Mouse (Mus musculus): ENCODE measurements at regions not wholly inside any gene's neighbourhood (a gene's known extent, or its start where the extent isn't known, plus 50 kb on each side); places are given as distances from the start of the nearest gene placed in this dataset.

- Histone ChIP-seq H3K9me3 (no peaks in the 10 kb centered on the region), H3K9ac (no peak overlapping the region), H3K4me3 (no peak overlapping the region), H3K36me3 (no peaks in the 10 kb centered on the region), H3K27ac (no peak overlapping the region), H3K27me3 (replicated peaks) (no peaks in the 10 kb centered on the region), H3K4me2 (replicated peaks) (no peak overlapping the region), H3K4me1 (no peaks in the 10 kb centered on the region)
- ATAC-seq (ENCODE audit: low FRiP score, low read depth) = no peak
- WGBS = 90% methylated on average over 3 of the region's 3 CpGs
Observed at GRCm38 (mm10) chr4:80691774-80692485, 142.0 kb upstream of the Tyrp1 start.

GRCm38 (mm10) chr4:80712698-80713097 lies 121.2 kb upstream of the Tyrp1 start:
- H3K27me3 ChIP-seq (replicated peaks) = no peaks in the 10 kb centered on the region
- no peak overlapping the region for H3K27ac ChIP-seq
- no peak overlapping the region for H3K4me2 ChIP-seq (replicated peaks)
- no peak overlapping the region for H3K4me3 ChIP-seq
- H3K36me3 ChIP-seq = no peaks in the 10 kb centered on the region
- H3K9me3 ChIP-seq = no peaks in the 10 kb centered on the region
- no peaks in the 10 kb centered on the region for H3K4me1 ChIP-seq
- WGBS = 84% methylated on average over 2 of the region's 2 CpGs
- no peak for ATAC-seq (ENCODE audit: low FRiP score, low read depth)
- no peak overlapping the region for H3K9ac ChIP-seq

GRCm38 (mm10) chr4:80744975-80745734 lies 88.8 kb upstream of the Tyrp1 start:
- 0 out of 2 replicates have a peak, but pooled peaks cover 4% of the 10 kb centered on the region for H3K4me1 ChIP-seq
- no peak overlapping the region for H3K4me2 ChIP-seq (replicated peaks)
- H3K9ac ChIP-seq = no peak overlapping the region
- 3% methylated on average over 1 of the region's 1 CpGs for WGBS
- no peak overlapping the region for H3K27ac ChIP-seq
- no peaks in the 10 kb centered on the region for H3K27me3 ChIP-seq (replicated peaks)
- no peak overlapping the region for H3K4me3 ChIP-seq
- no peaks in the 10 kb centered on the region for H3K36me3 ChIP-seq
- H3K9me3 ChIP-seq = no peaks in the 10 kb centered on the region
- no peak for ATAC-seq (ENCODE audit: low FRiP score, low read depth)

- ATAC-seq (ENCODE audit: low FRiP score, low read depth) = no peak
- Histone ChIP-seq H3K27ac (no peak overlapping the region), H3K36me3 (no peaks in the 10 kb centered on the region), H3K27me3 (replicated peaks) (no peaks in the 10 kb centered on the region), H3K9ac (no peak overlapping the region), H3K4me1 (no peaks in the 10 kb centered on the region), H3K4me2 (replicated peaks) (no peak overlapping the region), H3K9me3 (no peaks in the 10 kb centered on the region), H3K4me3 (no peak overlapping the region)
- 85% methylated on average over 6 of the region's 6 CpGs for WGBS
Observed at GRCm38 (mm10) chr4:80752259-80752658, 81.7 kb upstream of the Tyrp1 start.

- Histone ChIP-seq H3K27me3 (replicated peaks) (no peaks in the 10 kb centered on the region), H3K27ac (no peak overlapping the region), H3K4me1 (no peaks in the 10 kb centered on the region), H3K4me2 (replicated peaks) (no peak overlapping the region), H3K4me3 (no peak overlapping the region), H3K9me3 (no peaks in the 10 kb centered on the region), H3K9ac (no peak overlapping the region), H3K36me3 (no peaks in the 10 kb centered on the region)
- ATAC-seq (ENCODE audit: low FRiP score, low read depth) = no peak
- 83% methylated on average over 2 of the region's 2 CpGs for WGBS
Observed at GRCm38 (mm10) chr4:80756114-80756513, 77.8 kb upstream of the Tyrp1 start.

- Histone ChIP-seq H3K4me1 (no peaks in the 10 kb centered on the region), H3K9me3 (no peaks in the 10 kb centered on the region), H3K27me3 (replicated peaks) (no peaks in the 10 kb centered on the region), H3K4me3 (no peak overlapping the region), H3K27ac (no peak overlapping the region), H3K4me2 (replicated peaks) (no peak overlapping the region), H3K9ac (no peak overlapping the region), H3K36me3 (no peaks in the 10 kb centered on the region)
- ATAC-seq (ENCODE audit: low FRiP score, low read depth) = no peak
- 88% methylated on average over 3 of the region's 3 CpGs for WGBS
Observed at GRCm38 (mm10) chr4:80764024-80764423, 69.9 kb upstream of the Tyrp1 start.

- Histone ChIP-seq H3K9me3 (no peaks in the 10 kb centered on the region), H3K27me3 (replicated peaks) (no peaks in the 10 kb centered on the region), H3K4me1 (no peaks in the 10 kb centered on the region), H3K4me2 (replicated peaks) (no peak overlapping the region), H3K9ac (no peak overlapping the region), H3K36me3 (no peaks in the 10 kb centered on the region), H3K4me3 (no peak overlapping the region), H3K27ac (no peak overlapping the region)
- peak; percentile 46; the same call in 1 of the 2 replicates for ATAC-seq (ENCODE audit: low FRiP score, low read depth)
- 42% methylated on average over 4 of the region's 4 CpGs for WGBS
Observed at GRCm38 (mm10) chr4:80765781-80766180, 68.1 kb upstream of the Tyrp1 start.

- Histone ChIP-seq H3K9ac (no peak overlapping the region), H3K27me3 (replicated peaks) (no peaks in the 10 kb centered on the region), H3K4me1 (no peaks in the 10 kb centered on the region), H3K4me3 (no peak overlapping the region), H3K9me3 (no peaks in the 10 kb centered on the region), H3K4me2 (replicated peaks) (no peak overlapping the region), H3K27ac (no peak overlapping the region), H3K36me3 (no peaks in the 10 kb centered on the region)
- 65% methylated on average over 5 of the region's 5 CpGs for WGBS
- no peak for ATAC-seq (ENCODE audit: low FRiP score, low read depth)
Observed at GRCm38 (mm10) chr4:80767447-80767846, 66.5 kb upstream of the Tyrp1 start.
